ENCODE assay signal across 20 mouse cellular contexts in the genomic region with DNA sequence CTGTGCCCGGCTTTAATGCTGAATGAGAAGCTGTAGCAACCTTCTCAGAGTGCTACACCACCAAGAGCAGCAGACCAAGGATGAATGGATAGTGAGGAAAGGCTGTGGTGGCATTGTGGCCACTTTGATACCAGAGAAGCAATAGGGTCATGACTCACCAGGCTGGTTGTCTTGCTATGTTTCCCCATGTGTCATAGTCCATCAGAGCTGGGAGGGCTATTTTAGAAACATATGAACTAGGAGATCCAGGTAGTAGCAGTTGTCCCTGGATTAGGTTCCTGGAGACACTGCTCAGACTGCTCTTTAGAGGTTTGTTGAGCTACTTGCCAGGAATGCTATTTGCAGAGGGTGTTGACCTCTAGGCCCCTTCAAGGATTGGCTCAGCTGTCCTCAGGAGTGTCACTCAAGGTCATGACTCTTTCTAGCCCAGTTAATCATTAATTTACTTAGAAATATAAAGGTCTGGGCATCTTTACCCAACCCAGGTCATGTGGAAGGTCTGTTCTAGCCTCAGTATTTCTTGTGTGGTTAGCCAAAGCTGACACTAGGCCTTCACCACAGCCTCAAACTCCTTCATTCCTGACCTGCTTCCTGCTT. TPM values are rescaled to one million over a fixed set of nuclear protein-coding genes. Genes with fewer than 3 reads are reported as not detected.
A peak's percentile ranks its signal among the peaks of the same experiment; 100 is the strongest.
DNase-seq lines count a peak whose midpoint lies in the region; ATAC-seq and TF ChIP-seq lines count a peak whose summit lies in the region.
"Had no signal": no experiment of that assay in that cellular context is flagged by ENCODE, and none has a peak within 500 bp of the region (broad histone marks: within the 10 kb centered on the region; RNA-seq: fewer than 3 reads in every experiment).

No protein-coding gene starts in this region.

- no peak for TF ChIP-seq CTCF in C2C12 (IDR thresholded peaks at IDR 0.05; ENCODE audit: control insufficient read depth, insufficient read depth, insufficient read length)

- H3K4me1 ChIP-seq in kidney, embryonic 14.5 days (ENCODE audit: control insufficient read depth, insufficient read depth, low read length), result no peaks in the 10 kb centered on the region
- H3K4me1 ChIP-seq: forebrain, embryonic 12.5 days; hindbrain, embryonic 12.5 days; limb, embryonic 15.5 days; neural tube, embryonic 12.5 days had no signal

- H3K27me3 ChIP-seq in kidney, embryonic 14.5 days (ENCODE audit: control insufficient read depth, insufficient read depth, low read length), result no peaks in the 10 kb centered on the region
- no peaks in the 10 kb centered on the region for H3K27me3 ChIP-seq in C2C12 (ENCODE audit: control insufficient read depth, insufficient read depth, insufficient read length)
- H3K27me3 ChIP-seq: CH12.LX; forebrain, embryonic 12.5 days; hindbrain, embryonic 12.5 days; limb, embryonic 15.5 days; megakaryocyte, embryonic 14.5 days; neural tube, embryonic 12.5 days had no signal

- 82% methylated on average over 1 of the region's 1 CpGs for WGBS in kidney, embryonic 14.5 days

- no peaks in the 10 kb centered on the region for H3K79me3 ChIP-seq in C2C12 (ENCODE audit: low read depth)

- no peak overlapping the region for H3ac ChIP-seq in C2C12 (ENCODE audit: control insufficient read depth, insufficient read length, low read depth)

- peak; percentile 18 to 54 for DNase-seq in kidney, adult 8-10 months
- peak; percentile 16 to 44 for DNase-seq in adrenal gland, postnatal 36 days
- peak; percentile 1 for DNase-seq in skeletal muscle tissue, adult 2 months (ENCODE audit: low read depth, low spot score)
- no peak for DNase-seq in spleen, postnatal 4 days (ENCODE audit: low spot score in 2 of 2)
- no peak for DNase-seq in right cerebral cortex, postnatal 36 days (ENCODE audit: low spot score in 2 of 2)
- DNase-seq: cerebellum, adult 11 months; cerebellum, postnatal 25 days; gastrocnemius, postnatal 36 days; lung, postnatal 14 days; thymus, postnatal 14 days had no signal

- no peaks in the 10 kb centered on the region for H3K79me2 ChIP-seq in C2C12 (ENCODE audit: control insufficient read depth, insufficient read depth)

- H3K4me2 ChIP-seq in kidney, embryonic 14.5 days (replicated peaks; ENCODE audit: low read depth, low read length), result no peak overlapping the region
- H3K4me2 ChIP-seq: forebrain, embryonic 12.5 days; hindbrain, embryonic 12.5 days; limb, embryonic 15.5 days; neural tube, embryonic 12.5 days had no signal

- no peaks in the 10 kb centered on the region for H3K9me3 ChIP-seq in kidney, embryonic 14.5 days (ENCODE audit: control insufficient read depth, low read length)
- H3K9me3 ChIP-seq: forebrain, embryonic 12.5 days; hindbrain, embryonic 12.5 days; limb, embryonic 15.5 days; megakaryocyte, embryonic 14.5 days; neural tube, embryonic 12.5 days had no signal

- H3K27ac ChIP-seq in kidney, embryonic 14.5 days (ENCODE audit: low read depth, low read length), result no peak overlapping the region
- H3K27ac ChIP-seq: forebrain, embryonic 12.5 days; hindbrain, embryonic 12.5 days; kidney, postnatal 0 days; limb, embryonic 15.5 days; neural tube, embryonic 12.5 days had no signal

- no peak overlapping the region for H3K9ac ChIP-seq in kidney, embryonic 14.5 days (ENCODE audit: low read depth, low read length)
- H3K9ac ChIP-seq: forebrain, embryonic 12.5 days; hindbrain, embryonic 12.5 days; limb, embryonic 15.5 days; neural tube, embryonic 12.5 days had no signal

- H3K4me3 ChIP-seq in kidney, embryonic 14.5 days (ENCODE audit: low read length), result no peak overlapping the region
- no peak overlapping the region for H3K4me3 ChIP-seq in C2C12 (ENCODE audit: insufficient read depth, poor library complexity, severe bottlenecking)
- H3K4me3 ChIP-seq: forebrain, embryonic 12.5 days; hindbrain, embryonic 12.5 days; limb, embryonic 15.5 days; megakaryocyte, embryonic 14.5 days; neural tube, embryonic 12.5 days had no signal

- H3K36me3 ChIP-seq in kidney, embryonic 14.5 days (ENCODE audit: control insufficient read depth, insufficient read depth, low read length), result no peaks in the 10 kb centered on the region
- H3K36me3 ChIP-seq in C2C12 (ENCODE audit: control insufficient read depth, insufficient read depth), result no peaks in the 10 kb centered on the region
- H3K36me3 ChIP-seq: forebrain, embryonic 12.5 days; hindbrain, embryonic 12.5 days; limb, embryonic 15.5 days; neural tube, embryonic 12.5 days had no signal

- ATAC-seq in kidney, embryonic 14.5 days (ENCODE audit: low FRiP score, low TSS enrichment), result no peak
- ATAC-seq: midbrain, embryonic 16.5 days had no signal

TF ChIP-seq in C2C12, 6 proteins besides CTCF, POLR2A, EP300 and RAD21:
- TF ChIP-seq MYOG (IDR thresholded peaks at IDR 0.05; ENCODE audit: control insufficient read depth, extremely low read depth, insufficient read length) (no peak), MYOD1 (IDR thresholded peaks at IDR 0.05; ENCODE audit: control insufficient read depth, insufficient read length, low read depth) (peak; percentile 84)

RNA-seq across cellular contexts. Expression of a gene that starts 39.2 kb away (rescaled TPM):
- 43.7 and 51.2 TPM in 2 replicates for polyA plus RNA-seq in kidney, embryonic 14.5 days (2014; fragmentation: Nextera tagmentation; extraction: Ambion mirVana)
- 12.6 TPM for polyA plus RNA-seq in C2C12 (2012; fragmentation: generic; extraction: Trizol)
- total RNA-seq in adrenal gland, postnatal 36 days (2021), result 10 to 100 TPM; 15.3 to 18.4 TPM

Comparison
In these comparisons a context has a peak if more than half of its experiments do, and no peak if none do; other contexts are left out.
1. DNase-seq: peak in kidney, adult 8-10 months (2 of 2), adrenal gland, postnatal 36 days (2 of 2) and skeletal muscle tissue, adult 2 months (single experiment); none in spleen, postnatal 4 days (0 of 2) and right cerebral cortex, postnatal 36 days (0 of 2).